Mouse (Mus musculus): ENCODE data around the gene Degs1.

GRCm38 (mm10) chr1:182226261-182226660, 56.3 kb downstream of the Degs1 start:
- TF ChIP-seq POLR2A (IDR thresholded peaks at IDR 0.05; ENCODE audit: extremely low read depth, insufficient read depth, low read length) (no peak), CTCF (IDR thresholded peaks at IDR 0.05; ENCODE audit: extremely low read depth, insufficient read depth, low read length) (no peak)

All from cortical plate, adult 2 months (tissue).